Mouse (Mus musculus): ENCODE data around the gene Creb3l1.

DNA sequence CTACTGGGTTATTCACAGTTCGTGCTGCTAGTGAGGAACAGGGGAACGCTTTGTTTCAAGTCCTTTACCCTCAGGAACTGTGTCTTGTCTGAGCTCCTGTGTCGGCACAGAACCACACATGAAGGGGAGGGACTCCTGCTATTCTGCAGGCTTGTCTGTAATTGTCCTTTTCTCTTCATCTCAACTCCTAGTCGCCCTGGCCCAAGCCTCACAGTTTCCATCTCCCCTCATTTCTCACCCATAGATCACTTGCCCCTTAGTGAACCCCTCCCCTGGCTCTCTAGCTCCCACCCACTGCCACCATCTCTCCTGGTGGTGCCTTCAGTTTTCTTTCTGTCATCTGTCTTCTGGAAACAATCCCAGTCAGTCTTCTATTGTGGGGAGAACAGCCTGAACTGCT lies 44.1 kb downstream of the Creb3l1 start:
- no peak for TF ChIP-seq CTCF (IDR thresholded peaks at IDR 0.05; ENCODE audit: low read depth, low read length)
- TF ChIP-seq POLR2A (IDR thresholded peaks at IDR 0.05; ENCODE audit: insufficient read depth, low read length) = no peak
- no peak for TF ChIP-seq EP300 (IDR thresholded peaks at IDR 0.05; ENCODE audit: insufficient read depth, low read depth, low read length)
